Comparison of ENCODE assay signal across 8 mouse cellular contexts in the genomic region with DNA sequence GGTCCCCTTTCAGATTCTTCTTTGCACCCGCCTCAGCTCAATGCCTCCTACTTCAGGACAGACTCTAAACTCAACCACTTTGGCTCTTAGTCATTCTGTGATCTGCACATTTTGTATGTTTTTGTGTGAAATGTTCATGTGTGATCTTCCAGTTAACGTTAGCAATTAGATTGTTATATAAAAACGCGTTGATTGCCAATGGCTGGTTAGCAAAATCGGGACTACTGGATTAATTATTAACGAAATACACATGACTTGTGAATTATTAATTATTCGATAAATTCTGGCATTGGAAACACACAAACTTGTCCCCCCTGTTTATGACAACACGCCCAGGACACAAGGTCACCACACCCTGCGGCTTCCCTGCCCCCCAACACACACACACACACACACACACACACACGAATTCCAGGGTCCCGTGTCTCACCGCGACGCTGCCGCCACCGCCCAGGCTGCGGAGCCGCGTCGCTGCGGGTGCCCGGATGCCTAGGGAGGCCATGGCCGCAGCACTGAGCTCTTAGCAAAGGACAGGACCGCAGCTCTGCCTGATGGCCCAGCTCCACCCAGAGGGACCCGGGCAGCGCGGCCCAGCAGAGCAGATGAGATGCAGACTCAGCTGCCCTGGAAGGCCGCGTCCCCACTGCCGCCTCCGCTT. TPM values are rescaled to one million over a fixed set of nuclear protein-coding genes. Genes with fewer than 3 reads are reported as not detected.
DNase-seq lines count a peak whose midpoint lies in the region; ATAC-seq lines count a peak whose summit lies in the region.

No protein-coding gene starts in this region.

- ATAC-seq in lung, embryonic 16.5 days (ENCODE audit: low read depth): peak; percentile 90
- ATAC-seq in activated CD4-positive, CD25-positive, alpha-beta regulatory T cell, adult 4 months: peak; percentile 53
- peak; percentile 80 for ATAC-seq in megakaryocyte, adult 5-6 weeks (ENCODE audit: poor library complexity, severe bottlenecking)

- no peak for DNase-seq in lung, adult 18-20 months
- DNase-seq in forebrain, embryonic 10.5 days (ENCODE audit: extremely low spot score, low spot score): no peak
- DNase-seq in kidney, adult 8-10 months: peak; percentile 55 to 65
- DNase-seq in spleen, adult 12 weeks (ENCODE audit: low spot score): no peak
- DNase-seq in cerebellum, adult 18-20 months: no peak

- peaks cover 21% of the 10 kb centered on the region for H3K4me1 ChIP-seq in lung, embryonic 16.5 days (replicated peaks; ENCODE audit: control insufficient read depth, insufficient read depth, low read length)
- peaks cover 23% of the 10 kb centered on the region for H3K4me1 ChIP-seq in forebrain, embryonic 10.5 days

- peaks cover 17% of the 10 kb centered on the region for H3K36me3 ChIP-seq in lung, embryonic 16.5 days (ENCODE audit: control insufficient read depth, insufficient read depth, low read length)
- peaks cover 41% of the 10 kb centered on the region for H3K36me3 ChIP-seq in forebrain, embryonic 10.5 days (replicated peaks)

- WGBS in lung, embryonic 16.5 days: under 1% methylated on average over 31 of the region's 31 CpGs
- WGBS in forebrain, embryonic 10.5 days: 2% methylated on average over 31 of the region's 31 CpGs

- no peaks in the 10 kb centered on the region for H3K27me3 ChIP-seq in lung, embryonic 16.5 days (ENCODE audit: control insufficient read depth, insufficient read depth, low read depth, low read length)
- no peaks in the 10 kb centered on the region for H3K27me3 ChIP-seq in forebrain, embryonic 10.5 days (ENCODE audit: poor library complexity, severe bottlenecking)

- peak overlapping the region; percentile 74 for H3K4me2 ChIP-seq in lung, embryonic 16.5 days (ENCODE audit: low read depth, low read length)

- peak overlapping the region; percentile 96 for H3K9ac ChIP-seq in lung, embryonic 16.5 days (ENCODE audit: low read length)

- H3K27ac ChIP-seq in lung, embryonic 16.5 days (ENCODE audit: low read length): peak overlapping the region; percentile 95
- peak overlapping the region; percentile 96 for H3K27ac ChIP-seq in forebrain, embryonic 10.5 days

- H3K4me3 ChIP-seq in lung, embryonic 16.5 days (ENCODE audit: low read length): peak overlapping the region; percentile 83
- peak overlapping the region; percentile 95 for H3K4me3 ChIP-seq in forebrain, embryonic 10.5 days

- no peaks in the 10 kb centered on the region for H3K9me3 ChIP-seq in lung, embryonic 16.5 days (ENCODE audit: control insufficient read depth, low read length)
- H3K9me3 ChIP-seq in forebrain, embryonic 10.5 days: peaks cover 13% of the 10 kb centered on the region

RNA-seq across cellular contexts. Expression of gene Zfp871, which starts 0.5 kb away (rescaled TPM):
- polyA plus RNA-seq in lung, embryonic 16.5 days (2015; fragmentation: Nextera tagmentation; extraction: Ambion mirVana): 34.9 and 35.2 TPM in 2 replicates
- 10 to 100 TPM; 37.6 to 40.7 TPM for polyA plus RNA-seq in activated CD4-positive, CD25-positive, alpha-beta regulatory T cell, adult 4 months (2017; shearing (Covaris generic))
- polyA plus RNA-seq in forebrain, embryonic 10.5 days (2016; fragmentation: Nextera tagmentation; extraction: Ambion mirVana): 47.9 and 50.5 TPM in 2 replicates
- total RNA-seq in megakaryocyte, adult 5-6 weeks (2015): 45.8 and 49.6 TPM in 2 replicates
- 26.5 and 29.9 TPM in 2 replicates for total RNA-seq in megakaryocyte, adult 5-6 weeks (2017)

RNA-seq across cellular contexts. Expression of gene Zfp811, which starts 22.2 kb away (rescaled TPM):
- polyA plus RNA-seq in lung, embryonic 16.5 days (2015; fragmentation: Nextera tagmentation; extraction: Ambion mirVana): 2.4 and 2.5 TPM in 2 replicates
- polyA plus RNA-seq in activated CD4-positive, CD25-positive, alpha-beta regulatory T cell, adult 4 months (2017; shearing (Covaris generic)): under 1 TPM; 0.09 to 0.54 TPM
- polyA plus RNA-seq in forebrain, embryonic 10.5 days (2016; fragmentation: Nextera tagmentation; extraction: Ambion mirVana): 18.1 and 19.2 TPM in 2 replicates
- total RNA-seq in megakaryocyte, adult 5-6 weeks (2015): not detected in 2 replicates
- 0.18 TPM in 1 of 2 replicates, not detected in the other for total RNA-seq in megakaryocyte, adult 5-6 weeks (2017)

RNA-seq across cellular contexts. Expression of gene Zfp799, which starts 42.5 kb away (rescaled TPM):
- 13.0 and 14.2 TPM in 2 replicates for polyA plus RNA-seq in lung, embryonic 16.5 days (2015; fragmentation: Nextera tagmentation; extraction: Ambion mirVana)
- polyA plus RNA-seq in activated CD4-positive, CD25-positive, alpha-beta regulatory T cell, adult 4 months (2017; shearing (Covaris generic)): 1 to 10 TPM; 5.8 to 8.1 TPM
- 14.2 and 14.7 TPM in 2 replicates for polyA plus RNA-seq in forebrain, embryonic 10.5 days (2016; fragmentation: Nextera tagmentation; extraction: Ambion mirVana)
- 2.4 and 3.2 TPM in 2 replicates for total RNA-seq in megakaryocyte, adult 5-6 weeks (2015)
- total RNA-seq in megakaryocyte, adult 5-6 weeks (2017): 2.6 and 3.3 TPM in 2 replicates

Comparison
In these comparisons a context has a peak if more than half of its experiments do, and no peak if none do; other contexts are left out.
1. DNase-seq: peak in kidney, adult 8-10 months (2 of 2); none in lung, adult 18-20 months (0 of 2), forebrain, embryonic 10.5 days (single experiment), spleen, adult 12 weeks (single experiment) and cerebellum, adult 18-20 months (0 of 2).
2. Peak in every context shown above with its lines, with median percentiles within 50 percentile points of each other: ATAC-seq.